Mouse (Mus musculus): ENCODE data around the gene Myo15b.

DNA sequence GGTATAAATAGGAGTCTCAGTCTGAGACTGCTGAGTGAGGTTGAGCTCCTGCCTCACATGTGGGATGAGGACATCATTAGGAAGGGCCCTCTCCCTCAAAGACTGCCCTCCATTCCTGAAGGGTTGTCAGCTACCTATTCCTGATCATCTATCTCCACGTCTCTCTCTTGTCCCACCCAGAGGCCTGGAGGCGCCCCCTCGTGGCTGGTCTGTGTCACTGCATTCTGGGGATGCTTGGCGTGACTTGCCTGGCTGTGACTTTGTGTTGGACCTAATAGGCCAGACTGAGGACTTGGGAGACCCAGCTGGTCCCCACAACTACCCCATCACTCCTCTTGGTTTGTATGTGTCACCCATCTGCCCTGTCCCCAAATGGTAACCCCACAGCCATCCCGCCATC lies 22.8 kb downstream of the Myo15b start:
- TF ChIP-seq POLR2A (IDR thresholded peaks at IDR 0.05; ENCODE audit: insufficient read depth, low read depth, low read length) (no peak), EP300 (IDR thresholded peaks at IDR 0.05; ENCODE audit: insufficient read depth, low read depth, low read length) (no peak)
